Mouse (Mus musculus) midbrain, embryonic 14.5 days (tissue): ENCODE data around the gene Retsat. TPM values are rescaled to one million over a fixed set of nuclear protein-coding genes. Genes with fewer than 3 reads are reported as not detected.

Experiments
- ATAC-seq: fragments of 200-750 bp; cut with Nextera tagmentation; 2 replicates; pipeline ENCODE4 v1.8.0; 2017; ENCODE audit warnings: moderate number of reproducible peaks, moderate library complexity; ENCODE audit not compliant: low FRiP score, low TSS enrichment
- DNase-seq: peaks from one replicate; pipeline ENCODE4 v3.0.0-alpha.2; 2015
- H3K27ac ChIP-seq: fragments of 300-500 bp; sonication (generic); replicated peaks from 2 replicates; pipeline ENCODE4 v1.5.1; 2014; ENCODE audit warnings: mild to moderate bottlenecking, low read depth, low read length, moderate library complexity
- H3K27me3 ChIP-seq: fragments of 300-500 bp; sonication (generic); 2 replicates; pipeline ENCODE4 v1.6.1; 2014; ENCODE audit warnings: low read length, control low read depth, mixed read lengths; ENCODE audit not compliant: control insufficient read depth, insufficient read depth
- H3K36me3 ChIP-seq: fragments of 300-500 bp; sonication (generic); 2 replicates; pipeline ENCODE4 v1.6.1; 2014; ENCODE audit warnings: low read length, control low read depth; ENCODE audit not compliant: control insufficient read depth, insufficient read depth
- H3K4me1 ChIP-seq: fragments of 300-500 bp; sonication (generic); 2 replicates; pipeline ENCODE4 v1.6.1; 2014; ENCODE audit warnings: mild to moderate bottlenecking, antibody characterized with exemption, low read length, control low read depth; ENCODE audit not compliant: control insufficient read depth, insufficient read depth
- H3K4me2 ChIP-seq: fragments of 300-500 bp; sonication (generic); 2 replicates; pipeline ENCODE4 v1.6.1; 2014; ENCODE audit warnings: mild to moderate bottlenecking, low read length, moderate library complexity
- H3K4me3 ChIP-seq: fragments of 300-500 bp; sonication (generic); replicated peaks from 2 replicates; pipeline ENCODE4 v1.5.1; 2014; ENCODE audit warnings: low read depth, low read length
- H3K9ac ChIP-seq: fragments of 300-500 bp; sonication (generic); replicated peaks from 2 replicates; pipeline ENCODE4 v1.6.1; 2014; ENCODE audit warnings: mild to moderate bottlenecking, low read length, moderate library complexity
- H3K9me3 ChIP-seq: fragments of 300-500 bp; sonication (generic); 2 replicates; pipeline ENCODE4 v1.6.1; 2016; ENCODE audit warnings: low read length, control low read depth, mixed read lengths; ENCODE audit not compliant: control insufficient read depth
- WGBS: fragments of 180-500 bp; shearing (Covaris S2); extraction: QIAGEN DNeasy Blood & Tissue Kit; methylation state at CpG from one replicate; pipeline ENCODE4 v1.1.7; 2014; 5-methylcytosine and 5-hydroxymethylcytosine counted together
- polyA plus RNA-seq: library from polyadenylated mRNA; unstranded; fragments of >200 nt; fragmentation: Nextera tagmentation; extraction: Ambion mirVana; gene quantifications from 2 replicates; pipeline ENCODE4 v1.2.1, GENCODE M21; 2014

Retsat gene
- polyA plus RNA-seq, 1 experiment from 2014 or later, result 5.1 TPM

- H3K9me3 ChIP-seq, result no peaks in the 10 kb centered on the region
- H3K9ac ChIP-seq, result peak overlapping the region; percentile 57
- peak overlapping the region; percentile 39 for H3K4me3 ChIP-seq
- 38% methylated on average over 20 of the region's 20 CpGs for WGBS
- DNase-seq (peak; percentile 74), ATAC-seq (peak; percentile 72)
- no peaks in the 10 kb centered on the region for H3K36me3 ChIP-seq
- H3K4me1 ChIP-seq, result no peaks in the 10 kb centered on the region
- peak overlapping the region; percentile 57 for H3K4me2 ChIP-seq
- H3K27ac ChIP-seq, result peak overlapping the region; percentile 77
- no peaks in the 10 kb centered on the region for H3K27me3 ChIP-seq
Measured at GRCm38 (mm10) chr6:72655309-72656052, 57.2 kb downstream of the Retsat start.

- no peak overlapping the region for H3K9ac ChIP-seq
- WGBS, result 88% methylated on average over 7 of the region's 7 CpGs
- no peaks in the 10 kb centered on the region for H3K9me3 ChIP-seq
- no peaks in the 10 kb centered on the region for H3K4me1 ChIP-seq
- H3K36me3 ChIP-seq, result no peaks in the 10 kb centered on the region
- no peak overlapping the region for H3K4me2 ChIP-seq
- ATAC-seq (no peak), DNase-seq (no peak)
- no peak overlapping the region; the same call in 1 of the 2 replicates for H3K27ac ChIP-seq
- no peaks in the 10 kb centered on the region for H3K27me3 ChIP-seq
- H3K4me3 ChIP-seq, result no peak overlapping the region
Measured at GRCm38 (mm10) chr6:72656053-72656442, 57.8 kb downstream of the Retsat start.

GRCm38 (mm10) chr6:72658006-72658405 lies 59.7 kb downstream of the Retsat start:
- DNase-seq (peak; percentile 45), ATAC-seq (no peak)
- Histone ChIP-seq H3K4me1 (no peaks in the 10 kb centered on the region), H3K9ac (no peak overlapping the region), H3K27ac (no peak overlapping the region), H3K36me3 (no peaks in the 10 kb centered on the region), H3K4me3 (no peak overlapping the region), H3K9me3 (no peaks in the 10 kb centered on the region), H3K27me3 (no peaks in the 10 kb centered on the region), H3K4me2 (no peak overlapping the region)
- WGBS, result 61% methylated on average over 3 of the region's 3 CpGs

Other genes starting within 250 kb of the Retsat start
- gene Tmem150a, start 243.0 kb upstream of the Retsat start, polyA plus RNA-seq, result 9.8 and 17.1 TPM in 2 replicates
- 116 and 122 TPM in 2 replicates for gene Rnf181, start 231.5 kb upstream of the Retsat start, polyA plus RNA-seq
- gene Vamp5, start 218.0 kb upstream of the Retsat start, polyA plus RNA-seq, result 3.2 and 15.2 TPM in 2 replicates
- 7.2 and 16.9 TPM in 2 replicates for gene Vamp8, start 207.8 kb upstream of the Retsat start, polyA plus RNA-seq
- gene Ggcx, start 184.2 kb upstream of the Retsat start, polyA plus RNA-seq, result 5.8 and 8.0 TPM in 2 replicates
- 318 and 413 TPM in 2 replicates for gene Mat2a, start 158.9 kb upstream of the Retsat start, polyA plus RNA-seq
- 0.98 and 1.1 TPM in 2 replicates for gene Sh2d6, start 76.8 kb upstream of the Retsat start, polyA plus RNA-seq
- 3.3 and 8.6 TPM in 2 replicates for gene Capg, start 54.1 kb upstream of the Retsat start, polyA plus RNA-seq
- 13.5 and 19.8 TPM in 2 replicates for gene Elmod3, start 62 bp upstream of the Retsat start, polyA plus RNA-seq
- 31.6 and 47.1 TPM in 2 replicates for gene Tgoln1, start 18.5 kb downstream of the Retsat start, polyA plus RNA-seq
- 4.1 and 7.8 TPM in 2 replicates for gene Tcf7l1, start 190.8 kb downstream of the Retsat start, polyA plus RNA-seq